Mouse (Mus musculus) limb, embryonic 12.5 days (tissue): ENCODE results near the gene Trim7. TPM values are rescaled to one million over a fixed set of nuclear protein-coding genes. Genes with fewer than 3 reads are reported as not detected.
"Not testable (repeated sequence)": the region's sequence is repeated elsewhere in the genome, so short reads cannot be mapped to it uniquely, and the experiment has no call there.

Source experiments
- ATAC-seq: fragments of 200-750 bp; cut with Nextera tagmentation; 2 replicates; pipeline ENCODE4 v1.8.0; 2017; ENCODE audit warnings: low read depth, moderate TSS enrichment; ENCODE audit not compliant: insufficient number of reproducible peaks, insufficient read depth, low FRiP score, low TSS enrichment
- H3K27ac ChIP-seq: fragments of 300-500 bp; sonication (generic); 2 replicates; pipeline ENCODE4 v1.5.1; 2016; ENCODE audit warnings: mild to moderate bottlenecking, moderate library complexity
- H3K27me3 ChIP-seq: fragments of 300-500 bp; sonication (generic); 2 replicates; pipeline ENCODE4 v1.6.1; 2016; ENCODE audit warnings: mild to moderate bottlenecking, moderate library complexity
- H3K36me3 ChIP-seq: fragments of 300-500 bp; sonication (generic); 2 replicates; pipeline ENCODE4 v1.6.1; 2016; ENCODE audit warnings: mild to moderate bottlenecking, moderate library complexity
- H3K4me1 ChIP-seq: fragments of 300-500 bp; sonication (generic); replicated peaks from 2 replicates; pipeline ENCODE4 v1.6.1; 2016
- H3K4me2 ChIP-seq: fragments of 300-500 bp; sonication (generic); 2 replicates; pipeline ENCODE4 v1.6.1; 2016; ENCODE audit warnings: mild to moderate bottlenecking, moderate library complexity
- H3K4me3 ChIP-seq: fragments of 300-500 bp; sonication (generic); replicated peaks from 2 replicates; pipeline ENCODE4 v1.5.1; 2016; ENCODE audit warnings: mild to moderate bottlenecking
- H3K9ac ChIP-seq: fragments of 300-500 bp; sonication (generic); replicated peaks from 2 replicates; pipeline ENCODE4 v1.6.1; 2016; ENCODE audit warnings: mild to moderate bottlenecking, moderate library complexity
- H3K9me3 ChIP-seq: fragments of 300-500 bp; sonication (generic); 2 replicates; pipeline ENCODE4 v1.6.1; 2016; ENCODE audit warnings: mild to moderate bottlenecking, moderate library complexity
- WGBS: fragments of 180-500 bp; shearing (Covaris S2); methylation state at CpG from one replicate; pipeline ENCODE4 v1.1.7; 2016; 5-methylcytosine and 5-hydroxymethylcytosine counted together
- polyA plus RNA-seq: library from polyadenylated mRNA; unstranded; fragments of >200 nt; fragmentation: Nextera tagmentation; extraction: Ambion mirVana; gene quantifications from 2 replicates; pipeline ENCODE4 v1.2.1, GENCODE M21; 2016

Gene Trim7
- polyA plus RNA-seq, 1 experiment from 2014 or later: 0.34 TPM

DNA sequence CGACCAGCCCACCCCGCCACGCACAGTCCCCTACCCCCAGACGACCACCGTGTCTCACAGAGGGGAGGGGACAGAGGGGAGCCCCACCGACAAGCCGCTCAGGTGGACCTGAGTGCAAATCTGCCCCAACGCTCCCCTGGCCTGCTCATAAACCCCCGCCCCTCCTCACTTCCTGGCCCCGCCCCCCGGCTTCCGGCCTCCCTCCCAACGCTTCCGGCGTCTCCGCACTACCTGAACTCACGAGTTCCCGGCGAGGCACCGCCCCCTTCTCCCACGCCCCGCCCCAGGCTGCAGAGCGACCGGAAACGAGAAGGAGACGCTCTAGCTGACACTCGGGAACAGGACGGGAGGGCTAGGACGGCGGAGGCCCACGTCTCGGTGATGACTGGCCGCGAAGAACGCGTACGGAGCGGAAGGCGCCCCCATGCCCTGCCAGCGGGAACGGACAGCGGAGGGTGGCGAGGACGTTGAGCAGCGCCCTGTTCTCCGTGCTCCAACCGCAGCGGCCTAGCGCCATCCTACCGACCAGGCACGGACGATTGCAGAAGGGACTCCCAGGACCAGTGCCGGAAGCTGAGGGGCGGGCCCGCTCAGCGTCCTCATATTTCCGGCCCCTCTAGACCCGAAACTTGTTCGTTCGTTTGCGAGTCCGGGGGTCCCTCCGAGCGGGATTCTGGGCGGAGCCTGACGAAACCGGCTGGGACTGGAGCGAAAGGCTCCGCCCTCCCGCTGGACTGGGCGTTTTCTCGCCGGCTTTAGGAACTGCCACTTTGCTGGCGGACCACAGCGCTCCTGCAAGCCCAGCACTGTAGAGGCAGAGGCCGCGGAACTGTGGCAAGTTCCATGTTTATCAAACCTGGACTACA, 8.9 kb upstream of the Trim7 start, which contains the start of gene Trim41:
TSS of gene Trim41 (minus strand) at position 554 of the 866 bp plus-strand sequence.
- H3K9me3 ChIP-seq: no peaks in the 10 kb centered on the region
- ATAC-seq: peak; percentile 98
- H3K4me1 ChIP-seq: peaks cover 18% of the 10 kb centered on the region
- H3K4me2 ChIP-seq: peak within 1 kb of the TSS; percentile 91
- peak within 1 kb of the TSS; percentile 89 for H3K4me3 ChIP-seq
- no peaks in the 10 kb centered on the region for H3K27me3 ChIP-seq
- peak within 1 kb of the TSS; percentile 85 for H3K9ac ChIP-seq
- peaks cover 29% of the 10 kb centered on the region for H3K36me3 ChIP-seq
- peak within 1 kb of the TSS; percentile 91 for H3K27ac ChIP-seq
- WGBS: under 1% methylated on average over 74 of the region's 77 CpGs

DNA sequence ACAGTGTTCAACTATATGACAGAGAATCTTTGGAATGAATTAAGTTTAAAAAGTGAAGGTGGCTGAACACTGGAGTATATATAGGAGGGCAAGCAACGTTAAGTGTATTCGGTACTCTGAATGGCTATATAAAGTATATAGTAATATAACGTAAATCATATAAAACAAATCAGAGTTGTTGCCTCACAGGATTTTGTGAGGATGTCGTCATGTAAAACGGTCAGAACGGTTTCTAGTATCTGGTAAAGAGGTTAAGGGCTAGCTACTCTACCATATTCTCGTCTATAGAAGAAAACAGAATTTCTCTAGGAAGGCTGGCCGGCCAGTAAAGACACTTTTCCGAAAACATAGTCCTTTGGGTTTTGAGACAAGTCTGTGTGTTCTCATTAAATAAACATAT, 8.1 kb upstream of the Trim7 start:
- H3K4me3 ChIP-seq: peak overlapping the region; percentile 89
- peak overlapping the region; percentile 85 for H3K9ac ChIP-seq
- H3K27me3 ChIP-seq: 0 out of 2 replicates have a peak, but pooled peaks cover 3% of the 10 kb centered on the region
- peaks cover 18% of the 10 kb centered on the region for H3K4me1 ChIP-seq
- WGBS: 8% methylated on average over 9 of the region's 9 CpGs
- peak overlapping the region; percentile 91 for H3K4me2 ChIP-seq
- H3K36me3 ChIP-seq: peaks cover 22% of the 10 kb centered on the region
- H3K9me3 ChIP-seq: no peaks in the 10 kb centered on the region
- ATAC-seq: no peak
- peak overlapping the region; percentile 91 for H3K27ac ChIP-seq

DNA sequence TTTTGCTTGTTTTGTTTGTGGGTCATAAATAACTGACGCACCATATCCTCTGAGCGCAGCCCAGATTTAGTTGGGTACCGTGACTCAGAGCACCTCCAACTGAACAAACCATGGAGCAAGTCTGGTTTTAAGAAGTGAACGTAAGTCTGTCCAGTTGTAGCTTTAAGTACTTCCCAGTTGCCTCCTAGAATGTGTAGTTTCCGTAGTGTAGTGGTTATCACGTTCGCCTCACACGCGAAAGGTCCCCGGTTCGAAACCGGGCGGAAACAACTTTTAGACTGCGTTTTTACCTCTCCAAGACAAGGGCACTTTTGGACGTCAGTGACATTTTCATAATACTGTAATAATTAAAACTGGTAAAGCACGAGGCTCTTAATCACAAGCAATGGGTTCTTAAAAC, 7.6 kb upstream of the Trim7 start:
- Histone ChIP-seq H3K36me3 (peaks cover 18% of the 10 kb centered on the region), H3K4me3 (peak overlapping the region; percentile 89), H3K4me1 (peaks cover 18% of the 10 kb centered on the region), H3K27ac (0 out of 2 replicates have a peak overlapping the region, but pooled peaks have one; percentile 23), H3K9ac (peak overlapping the region; percentile 85; the same call in 1 of the 2 replicates), H3K9me3 (no peaks in the 10 kb centered on the region), H3K4me2 (peak overlapping the region; percentile 91), H3K27me3 (0 out of 2 replicates have a peak, but pooled peaks cover 4% of the 10 kb centered on the region)
- no peak for ATAC-seq
- under 1% methylated on average over 16 of the region's 16 CpGs for WGBS

DNA sequence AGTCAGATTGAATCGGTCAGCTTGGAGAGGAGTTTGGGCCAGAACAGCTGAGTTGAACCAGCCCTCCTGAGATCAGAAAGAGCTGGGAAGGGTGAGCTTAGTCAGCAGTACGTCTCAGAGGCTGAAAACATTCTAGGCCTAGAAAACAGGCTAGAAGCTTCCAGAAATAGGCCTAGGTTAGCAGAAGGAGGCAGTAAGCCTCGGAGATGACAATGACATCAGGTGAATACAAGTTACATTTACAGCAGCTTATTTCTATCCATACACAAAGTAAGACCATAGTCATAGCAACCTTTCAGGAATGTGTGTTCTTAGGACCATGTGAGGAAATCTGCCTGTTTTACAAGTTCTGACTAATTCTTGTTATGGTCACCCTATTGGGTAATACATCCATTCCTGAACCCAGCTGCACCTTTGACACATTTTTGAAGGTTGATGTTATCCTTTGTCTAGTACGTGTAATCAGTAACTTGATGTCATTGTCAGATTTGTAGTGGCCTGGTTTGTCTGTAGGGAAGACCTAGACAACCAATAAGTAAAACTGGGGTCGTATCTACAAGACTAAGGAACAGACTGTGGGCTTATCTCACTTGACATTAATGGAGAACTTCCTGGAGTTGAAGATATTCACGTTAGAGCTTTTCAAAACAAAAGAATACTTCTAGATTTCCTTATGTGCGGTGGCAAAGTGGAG, 6.2 kb upstream of the Trim7 start:
- WGBS: 75% methylated on average over 7 of the region's 7 CpGs
- Histone ChIP-seq H3K27ac (no peak overlapping the region), H3K9ac (no peak overlapping the region), H3K4me2 (no peak overlapping the region), H3K36me3 (peaks cover 10% of the 10 kb centered on the region), H3K27me3 (peaks cover 16% of the 10 kb centered on the region), H3K9me3 (no peaks in the 10 kb centered on the region), H3K4me3 (no peak overlapping the region), H3K4me1 (peaks cover 25% of the 10 kb centered on the region)
- ATAC-seq: no peak

DNA sequence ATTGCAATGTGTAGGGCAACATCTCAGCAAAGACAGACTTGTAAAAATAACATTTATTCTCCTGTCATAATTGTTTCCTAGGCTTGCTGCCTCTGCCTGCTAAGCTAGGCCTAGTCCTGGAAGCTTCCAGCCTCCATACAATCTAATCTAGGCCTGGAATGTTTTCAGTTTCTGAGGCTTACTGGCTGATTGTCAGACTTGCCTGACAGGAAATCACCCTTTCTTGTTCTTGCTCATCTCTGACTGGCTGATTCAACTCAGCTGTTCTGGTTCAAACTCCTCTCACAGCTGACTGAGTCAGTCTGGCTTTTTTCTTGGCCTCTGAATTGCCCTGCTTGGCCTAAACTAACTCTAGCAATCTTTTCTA, 5.6 kb upstream of the Trim7 start:
- Histone ChIP-seq H3K4me3 (no peak overlapping the region), H3K9ac (no peak overlapping the region), H3K4me2 (no peak overlapping the region), H3K27me3 (peaks cover 19% of the 10 kb centered on the region), H3K27ac (no peak overlapping the region), H3K36me3 (peaks cover 6% of the 10 kb centered on the region), H3K4me1 (peaks cover 19% of the 10 kb centered on the region), H3K9me3 (no peaks in the 10 kb centered on the region)
- ATAC-seq: no peak

DNA sequence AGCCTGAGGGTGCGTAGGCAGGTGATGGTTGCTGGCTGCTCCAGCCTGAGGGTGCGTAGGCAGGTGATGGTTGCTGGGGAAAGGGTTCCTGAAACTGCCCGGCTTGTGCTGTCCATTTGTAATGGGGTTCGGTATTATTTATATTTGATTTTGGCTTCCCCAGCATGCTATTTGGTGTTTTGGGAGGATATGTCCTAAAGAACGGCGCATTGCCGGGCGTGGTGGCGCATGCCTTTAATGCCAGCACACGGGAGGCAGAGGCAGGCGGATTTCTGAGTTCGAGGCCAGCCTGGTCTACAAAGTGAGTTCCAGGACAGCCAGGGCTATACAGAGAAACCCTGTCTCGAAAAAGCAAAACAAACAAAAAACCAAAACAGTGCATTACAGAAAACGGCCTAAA, 4.6 kb upstream of the Trim7 start:
- not testable (repeated sequence) for H3K4me2 ChIP-seq, H3K27ac ChIP-seq, H3K4me3 ChIP-seq, H3K9ac ChIP-seq, H3K9me3 ChIP-seq, ATAC-seq, H3K4me1 ChIP-seq, H3K36me3 ChIP-seq
- 78% methylated on average over 14 of the region's 14 CpGs for WGBS
- H3K27me3 ChIP-seq: peaks cover 19% of the 10 kb centered on the region

DNA sequence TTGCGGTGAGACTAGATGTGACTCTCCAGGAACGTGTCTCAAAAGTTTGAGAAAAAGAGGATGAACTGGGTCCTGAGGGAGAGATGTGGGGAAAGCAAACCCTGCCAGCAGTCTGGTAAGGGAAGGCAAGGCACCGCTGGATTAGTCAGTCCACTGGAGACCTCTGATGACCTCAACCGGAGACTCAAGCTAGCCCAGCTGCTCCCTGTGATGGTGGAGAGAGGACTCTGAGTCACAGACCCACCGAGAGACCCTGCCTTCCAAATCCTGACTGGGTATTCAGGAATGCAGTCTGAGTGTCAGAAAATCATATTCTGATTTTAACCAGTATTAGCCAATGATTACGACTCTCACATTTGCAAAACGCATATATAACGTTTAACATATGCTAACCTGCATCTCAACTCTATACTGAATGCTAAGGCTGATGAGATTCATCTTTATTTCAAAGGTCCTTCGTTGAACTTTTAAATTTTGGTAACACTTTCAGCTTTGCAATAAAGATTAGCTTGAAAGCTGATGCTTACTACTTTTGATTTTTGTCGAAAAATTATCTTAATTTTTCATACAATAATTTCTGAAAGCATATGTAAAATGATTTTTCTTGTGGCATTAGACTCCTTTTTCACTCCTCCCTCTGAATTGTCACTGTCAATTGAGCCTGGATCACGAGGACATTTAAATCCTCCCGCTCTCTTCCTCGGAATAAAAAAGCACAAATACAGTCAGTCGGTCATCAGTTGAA, 3.0 kb upstream of the Trim7 start:
- Histone ChIP-seq H3K27ac (no peak overlapping the region), H3K4me3 (peak overlapping the region; percentile 43), H3K9me3 (no peaks in the 10 kb centered on the region), H3K27me3 (peaks cover 19% of the 10 kb centered on the region), H3K4me2 (peak overlapping the region; percentile 68), H3K9ac (no peak overlapping the region), H3K4me1 (peaks cover 8% of the 10 kb centered on the region; the same call in 1 of the 2 replicates), H3K36me3 (no peaks in the 10 kb centered on the region)
- no peak for ATAC-seq
- WGBS: 39% methylated on average over 14 of the region's 14 CpGs

DNA sequence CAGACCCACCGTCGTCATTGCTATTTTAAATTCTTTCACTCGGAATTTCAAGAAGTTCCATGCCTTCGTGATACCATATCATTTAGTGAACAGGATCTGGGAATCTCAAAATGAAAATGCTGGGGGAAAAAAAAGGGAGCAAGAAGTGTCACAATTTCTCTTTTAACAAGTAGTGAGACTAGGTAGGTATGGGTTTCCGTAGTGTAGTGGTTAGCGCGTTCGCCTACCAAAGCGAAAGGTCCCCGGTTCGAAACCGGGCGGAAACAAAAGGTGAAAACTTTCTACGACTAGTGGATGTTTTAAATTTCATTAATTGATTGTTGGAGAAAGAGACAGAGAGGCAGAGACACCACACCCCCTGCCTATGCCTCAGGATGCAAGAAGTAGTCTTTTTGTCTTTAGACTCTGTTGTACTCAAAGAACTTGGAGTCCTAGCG, 2.4 kb upstream of the Trim7 start:
- H3K4me1 ChIP-seq: peaks cover 8% of the 10 kb centered on the region; the same call in 1 of the 2 replicates
- H3K27ac ChIP-seq: no peak overlapping the region
- H3K27me3 ChIP-seq: peaks cover 19% of the 10 kb centered on the region
- H3K36me3 ChIP-seq: no peaks in the 10 kb centered on the region
- H3K9ac ChIP-seq: peak overlapping the region; percentile 44; the same call in 1 of the 2 replicates
- under 1% methylated on average over 15 of the region's 15 CpGs for WGBS
- H3K4me2 ChIP-seq: peak overlapping the region; percentile 68
- H3K9me3 ChIP-seq: no peaks in the 10 kb centered on the region
- ATAC-seq: no peak
- H3K4me3 ChIP-seq: peak overlapping the region; percentile 43

DNA sequence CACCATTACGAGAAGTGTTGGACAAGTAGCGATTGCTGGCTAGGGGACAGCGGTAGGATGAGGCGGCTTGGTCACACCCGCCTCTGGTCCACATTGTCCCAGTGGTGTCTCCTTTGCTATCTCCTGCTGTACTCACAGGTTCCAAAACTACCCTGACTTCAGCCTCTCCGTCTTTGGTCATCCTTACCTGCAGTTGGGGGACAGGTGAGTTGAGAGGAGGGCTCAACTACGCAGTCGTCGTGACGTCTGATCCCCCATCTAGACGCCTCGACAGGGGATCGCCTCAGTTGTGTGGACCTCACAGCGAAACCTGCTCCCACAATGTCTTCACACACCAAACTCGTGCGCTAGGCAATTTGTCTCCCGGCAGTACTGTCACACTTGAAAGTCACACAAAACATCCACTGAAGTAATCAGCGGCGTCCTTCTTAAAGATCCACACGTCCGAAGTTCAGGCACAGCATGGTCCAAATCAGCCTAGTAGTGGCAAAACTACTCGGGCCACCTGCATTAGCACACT, 1.6 kb upstream of the Trim7 start:
- H3K36me3 ChIP-seq: no peaks in the 10 kb centered on the region
- peaks cover 19% of the 10 kb centered on the region for H3K27me3 ChIP-seq
- no peak for ATAC-seq
- 4% methylated on average over 22 of the region's 22 CpGs for WGBS
- H3K4me2 ChIP-seq: peak overlapping the region; percentile 68
- H3K27ac ChIP-seq: no peak overlapping the region
- H3K9ac ChIP-seq: peak overlapping the region; percentile 44; the same call in 1 of the 2 replicates
- peaks cover 8% of the 10 kb centered on the region; the same call in 1 of the 2 replicates for H3K4me1 ChIP-seq
- peak overlapping the region; percentile 43 for H3K4me3 ChIP-seq
- H3K9me3 ChIP-seq: no peaks in the 10 kb centered on the region

DNA sequence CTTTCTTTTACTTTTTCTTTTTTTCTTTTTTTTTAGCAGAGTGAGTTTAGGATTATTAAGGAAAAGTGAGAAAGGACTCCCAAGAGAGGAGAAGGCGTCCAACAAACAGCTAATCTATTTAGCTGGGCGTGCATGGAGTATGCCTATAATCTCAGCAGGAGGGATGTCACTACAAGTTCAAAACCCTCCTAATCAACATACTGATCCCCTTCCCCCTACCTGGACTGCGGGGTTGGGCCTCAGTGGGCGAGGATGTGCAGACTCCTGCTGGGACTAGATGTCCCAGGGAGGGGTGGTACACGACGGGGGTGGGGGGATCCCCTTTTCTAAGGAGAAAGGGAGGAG, 784 bp downstream of the Trim7 start:
- Histone ChIP-seq H3K9me3 (no peaks in the 10 kb centered on the region), H3K4me1 (peaks cover 8% of the 10 kb centered on the region; the same call in 1 of the 2 replicates), H3K36me3 (no peaks in the 10 kb centered on the region), H3K27me3 (peaks cover 19% of the 10 kb centered on the region), H3K27ac (peak overlapping the region; percentile 59; the same call in 1 of the 2 replicates), H3K4me3 (peak overlapping the region; percentile 45), H3K9ac (peak overlapping the region; percentile 51), H3K4me2 (peak overlapping the region; percentile 64)
- WGBS: 0% methylated on average over 6 of the region's 6 CpGs
- no peak for ATAC-seq
